Mouse (Mus musculus) stomach, embryonic 16.5 days (tissue): Measurements from ENCODE around the gene Emc8. TPM values are rescaled to one million over a fixed set of nuclear protein-coding genes. Genes with fewer than 3 reads are reported as not detected.

Experiments used
- ATAC-seq: fragments of 200-750 bp; cut with Nextera tagmentation; 2 replicates; pipeline ENCODE4 v1.8.0; 2017; ENCODE audit warnings: moderate number of reproducible peaks, moderate TSS enrichment; ENCODE audit not compliant: insufficient read depth, low FRiP score
- H3K27ac ChIP-seq: fragments of 300-500 bp; sonication (generic); 2 replicates; pipeline ENCODE4 v1.5.1; 2014; ENCODE audit warnings: low read length
- H3K27me3 ChIP-seq: fragments of 300-500 bp; sonication (generic); 2 replicates; pipeline ENCODE4 v1.6.1; 2014; ENCODE audit warnings: low read length, control low read depth, mixed read lengths; ENCODE audit not compliant: control insufficient read depth, insufficient read depth
- H3K36me3 ChIP-seq: fragments of 300-500 bp; sonication (generic); 2 replicates; pipeline ENCODE4 v1.6.1; 2014; ENCODE audit warnings: low read length; ENCODE audit not compliant: control insufficient read depth, insufficient read depth
- H3K4me1 ChIP-seq: fragments of 300-500 bp; sonication (generic); 2 replicates; pipeline ENCODE4 v1.6.1; 2014; ENCODE audit warnings: low read length, control low read depth, mixed read lengths; ENCODE audit not compliant: control insufficient read depth, insufficient read depth
- H3K4me2 ChIP-seq: fragments of 300-500 bp; sonication (generic); 2 replicates; pipeline ENCODE4 v1.6.1; 2014; ENCODE audit warnings: low read depth, low read length, mixed read lengths
- H3K4me3 ChIP-seq: fragments of 300-500 bp; sonication (generic); replicated peaks from 2 replicates; pipeline ENCODE4 v1.5.1; 2014; ENCODE audit warnings: mild to moderate bottlenecking, low read length
- H3K9ac ChIP-seq: fragments of 300-500 bp; sonication (generic); 2 replicates; pipeline ENCODE4 v1.6.1; 2014; ENCODE audit warnings: low read length
- H3K9me3 ChIP-seq: fragments of 300-500 bp; sonication (generic); replicated peaks from 2 replicates; pipeline ENCODE4 v1.6.1; 2016; ENCODE audit warnings: low read length, control low read depth; ENCODE audit not compliant: control insufficient read depth
- WGBS: fragments of 180-500 bp; shearing (Covaris S2); extraction: QIAGEN DNeasy Blood & Tissue Kit; methylation state at CpG from one replicate; pipeline ENCODE4 v1.1.7; 2014; 5-methylcytosine and 5-hydroxymethylcytosine counted together
- polyA plus RNA-seq: library from polyadenylated mRNA; unstranded; fragments of >200 nt; fragmentation: Nextera tagmentation; extraction: Ambion mirVana; gene quantifications from 2 replicates; pipeline ENCODE4 v1.2.1, GENCODE M21; 2015

The Emc8 gene
- polyA plus RNA-seq, 1 experiment from 2014 or later: 215 TPM

DNA sequence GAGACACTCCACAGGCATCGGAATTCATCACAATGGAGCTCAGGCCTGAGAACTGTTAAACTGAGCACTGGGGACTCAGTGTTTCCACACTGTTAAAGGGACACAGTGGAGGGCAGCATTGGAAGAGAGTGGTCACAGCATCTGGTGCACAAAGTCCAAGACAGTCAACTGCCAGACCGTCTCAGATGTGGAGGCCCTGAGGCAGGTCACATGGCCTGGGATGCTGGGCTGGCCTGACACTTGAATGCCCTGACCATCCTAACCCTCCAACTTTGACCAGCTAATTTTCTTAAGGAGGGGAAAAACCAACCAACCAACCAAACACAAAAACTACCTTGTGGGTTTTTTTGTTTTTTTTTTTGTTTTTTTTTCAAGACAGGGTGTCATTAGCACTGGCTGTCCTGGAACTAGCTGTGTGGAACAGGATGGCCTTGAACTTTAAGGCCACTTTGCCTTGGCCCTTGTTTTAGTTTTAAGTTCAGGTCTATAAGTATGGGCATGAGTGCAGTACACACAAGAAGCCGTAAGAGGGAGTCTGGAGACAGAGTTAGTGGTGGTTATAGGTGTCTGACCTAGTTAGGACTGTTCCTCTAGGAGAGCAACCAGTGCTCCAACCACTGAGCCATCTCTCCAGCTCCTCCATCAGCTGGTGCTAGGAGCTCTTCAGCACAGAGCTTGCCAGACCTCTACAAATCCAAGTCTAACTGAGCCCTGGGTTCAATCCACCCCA is 2.5 kb downstream of the Emc8 start:
- H3K27ac ChIP-seq: no peak overlapping the region
- 66% methylated on average over 3 of the region's 3 CpGs for WGBS
- peaks cover 26% of the 10 kb centered on the region for H3K4me1 ChIP-seq
- no peak overlapping the region for H3K4me3 ChIP-seq
- H3K9ac ChIP-seq: peak overlapping the region; percentile 97
- 0 out of 2 replicates have a peak, but pooled peaks cover 2% of the 10 kb centered on the region for H3K36me3 ChIP-seq
- no peak for ATAC-seq
- no peaks in the 10 kb centered on the region for H3K9me3 ChIP-seq
- H3K27me3 ChIP-seq: no peaks in the 10 kb centered on the region
- H3K4me2 ChIP-seq: peak overlapping the region; percentile 92

DNA sequence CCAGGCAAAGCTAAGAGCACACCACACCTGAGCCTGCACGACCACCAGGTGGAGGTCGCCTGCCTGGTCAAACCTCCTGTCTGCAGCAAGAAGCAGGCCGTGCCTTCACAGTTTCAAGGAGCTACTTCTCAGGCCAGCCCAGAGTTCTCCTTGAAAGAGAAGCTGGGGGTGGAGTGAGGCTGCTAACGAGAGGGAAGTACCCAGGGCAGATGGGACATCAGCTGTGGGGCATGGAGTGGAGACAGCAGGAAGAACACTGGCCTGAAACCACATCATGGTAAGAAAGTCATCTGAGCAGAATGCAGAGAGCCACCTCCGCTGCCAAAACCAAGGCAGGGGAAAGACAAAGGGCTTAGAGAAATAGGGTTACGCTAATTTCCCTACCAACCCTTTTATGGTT is 3.8 kb downstream of the Emc8 start:
- Histone ChIP-seq H3K9ac (no peak overlapping the region), H3K27ac (no peak overlapping the region), H3K9me3 (no peaks in the 10 kb centered on the region), H3K4me1 (peaks cover 26% of the 10 kb centered on the region), H3K4me2 (no peak overlapping the region), H3K4me3 (no peak overlapping the region), H3K36me3 (no peaks in the 10 kb centered on the region), H3K27me3 (no peaks in the 10 kb centered on the region)
- WGBS: 75% methylated on average over 6 of the region's 6 CpGs
- no peak for ATAC-seq

- Histone ChIP-seq H3K36me3 (peaks cover 14% of the 10 kb centered on the region), H3K27me3 (no peaks in the 10 kb centered on the region), H3K4me1 (no peaks in the 10 kb centered on the region; the same call in 1 of the 2 replicates), H3K9me3 (no peaks in the 10 kb centered on the region), H3K4me2 (no peak overlapping the region), H3K9ac (no peak overlapping the region), H3K27ac (no peak overlapping the region), H3K4me3 (no peak overlapping the region)
- WGBS: 82% methylated on average over 8 of the region's 8 CpGs
- ATAC-seq: no peak
These were observed 11.0 kb downstream of the Emc8 start for GRCm38 (mm10) chr8:120657415-120657814.

- WGBS: 85% methylated on average over 7 of the region's 7 CpGs
- Histone ChIP-seq H3K9ac (no peak overlapping the region), H3K4me2 (no peak overlapping the region), H3K9me3 (no peaks in the 10 kb centered on the region), H3K4me3 (no peak overlapping the region), H3K27me3 (no peaks in the 10 kb centered on the region), H3K27ac (no peak overlapping the region), H3K4me1 (no peaks in the 10 kb centered on the region; the same call in 1 of the 2 replicates), H3K36me3 (peaks cover 14% of the 10 kb centered on the region)
- ATAC-seq: no peak
These were observed 11.9 kb downstream of the Emc8 start for GRCm38 (mm10) chr8:120656322-120657052.

GRCm38 (mm10) chr8:120647532-120647931 is 20.8 kb downstream of the Emc8 start, which contains the start of gene 1190005I06Rik:
Gene 1190005I06Rik, minus strand, starts transcription at chr8:120647632.
- Histone ChIP-seq H3K27ac (no peak within 1 kb of the TSS), H3K4me1 (no peaks in the 10 kb centered on the region), H3K4me3 (no peak within 1 kb of the TSS), H3K27me3 (no peaks in the 10 kb centered on the region), H3K36me3 (no peaks in the 10 kb centered on the region), H3K4me2 (no peak within 1 kb of the TSS), H3K9me3 (no peaks in the 10 kb centered on the region), H3K9ac (no peak within 1 kb of the TSS)
- 54% methylated on average over 7 of the region's 7 CpGs for WGBS
- no peak for ATAC-seq

DNA sequence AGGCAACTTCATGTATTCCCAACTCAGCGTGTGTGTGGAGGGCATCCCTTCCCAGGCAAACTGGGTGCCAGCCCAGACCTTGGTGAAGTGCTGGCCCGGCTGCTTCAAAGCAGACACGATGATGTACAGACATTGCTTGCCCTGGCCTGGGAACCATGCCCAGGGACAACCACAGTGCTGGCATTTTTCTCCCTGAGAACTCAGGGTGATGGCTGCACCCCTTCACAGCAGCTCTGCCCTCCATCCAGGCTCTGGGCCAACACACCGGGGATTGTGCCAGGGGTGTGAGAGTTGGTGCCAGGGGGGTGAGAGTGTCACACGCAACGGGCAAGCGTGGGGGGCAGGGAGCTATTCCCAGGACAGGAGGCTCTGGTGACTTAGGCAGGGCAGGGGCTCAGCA is 23.7 kb downstream of the Emc8 start:
- Histone ChIP-seq H3K9me3 (no peaks in the 10 kb centered on the region), H3K27ac (0 out of 2 replicates have a peak overlapping the region, but pooled peaks have one; percentile 1), H3K9ac (no peak overlapping the region), H3K4me3 (no peak overlapping the region), H3K4me1 (no peaks in the 10 kb centered on the region), H3K4me2 (no peak overlapping the region), H3K36me3 (no peaks in the 10 kb centered on the region), H3K27me3 (no peaks in the 10 kb centered on the region)
- peak; percentile 26 for ATAC-seq
- 63% methylated on average over 7 of the region's 7 CpGs for WGBS

- Histone ChIP-seq H3K36me3 (no peaks in the 10 kb centered on the region), H3K27ac (no peak overlapping the region), H3K4me3 (no peak overlapping the region), H3K4me2 (no peak overlapping the region), H3K9ac (no peak overlapping the region), H3K4me1 (no peaks in the 10 kb centered on the region), H3K9me3 (no peaks in the 10 kb centered on the region), H3K27me3 (no peaks in the 10 kb centered on the region)
- WGBS: 71% methylated on average over 10 of the region's 10 CpGs
- no peak for ATAC-seq
These were observed 26.2 kb downstream of the Emc8 start for GRCm38 (mm10) chr8:120642031-120642662.

- 27% methylated on average over 8 of the region's 8 CpGs for WGBS
- Histone ChIP-seq H3K4me1 (no peaks in the 10 kb centered on the region), H3K27ac (no peak overlapping the region), H3K36me3 (no peaks in the 10 kb centered on the region), H3K27me3 (no peaks in the 10 kb centered on the region), H3K9ac (no peak overlapping the region), H3K4me2 (no peak overlapping the region), H3K9me3 (no peaks in the 10 kb centered on the region), H3K4me3 (no peak overlapping the region)
- ATAC-seq: no peak
These were observed 27.1 kb downstream of the Emc8 start for GRCm38 (mm10) chr8:120641245-120641644.

DNA sequence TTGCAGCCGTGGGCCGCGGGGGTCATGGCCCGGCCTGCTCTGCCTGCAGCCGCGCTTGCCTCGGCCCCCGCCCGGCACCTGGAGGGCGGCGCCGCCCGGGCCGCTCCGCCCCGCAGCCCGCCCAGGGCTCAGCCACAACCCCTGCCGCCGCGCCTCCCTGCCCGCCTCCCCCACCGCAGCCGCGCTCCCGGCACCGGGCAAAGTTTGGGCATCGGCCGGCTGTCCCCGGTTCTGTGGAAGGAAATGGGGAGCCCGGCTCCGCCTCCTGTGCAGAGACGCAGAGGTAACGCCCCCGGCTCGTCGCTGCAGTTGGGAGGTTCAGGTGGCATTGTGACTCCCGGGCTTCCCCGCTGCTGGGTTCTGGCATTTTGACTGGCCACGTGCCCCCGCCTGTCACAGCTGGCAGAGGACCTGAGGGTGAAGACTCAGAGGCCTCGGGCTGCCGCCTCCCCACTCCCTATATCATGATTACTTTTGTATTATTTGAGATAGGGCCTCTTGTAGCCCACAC is 34.0 kb downstream of the Emc8 start:
- Histone ChIP-seq H3K9me3 (no peaks in the 10 kb centered on the region), H3K4me2 (peak overlapping the region; percentile 100), H3K27ac (no peak overlapping the region), H3K9ac (peak overlapping the region; percentile 79), H3K4me1 (peaks cover 8% of the 10 kb centered on the region), H3K27me3 (peaks cover 5% of the 10 kb centered on the region), H3K36me3 (no peaks in the 10 kb centered on the region), H3K4me3 (peak overlapping the region; percentile 65)
- ATAC-seq: peak; percentile 63
- under 1% methylated on average over 39 of the region's 42 CpGs for WGBS
